Mouse (Mus musculus) left cerebral cortex, adult 18-20 months (tissue): ENCODE results near the gene Olfr1265. TPM values are rescaled to one million over a fixed set of nuclear protein-coding genes. Genes with fewer than 3 reads are reported as not detected.

Experiments used
- DNase-seq, 2 experiments: peaks; one replicate each; pipeline ENCODE4 v3.0.0; 2021 to 2022; ENCODE audit warnings: low spot score in 2 of 2, mixed read lengths in 1 of 2
- long read RNA-seq, 2 experiments: library from polyadenylated mRNA; stranded (forward); transcript quantifications; one replicate each; pipeline ENCODE4 v2.0.0; 2021
- total RNA-seq, 2 experiments: library from RNA; stranded (reverse); gene quantifications; 2 replicates each; pipeline ENCODE4 v1.2.3; 2021

The Olfr1265 gene
- not detected for total RNA-seq
- long read RNA-seq, experiment 1, result 0 reads
- long read RNA-seq, experiment 2, result 0 reads

DNA sequence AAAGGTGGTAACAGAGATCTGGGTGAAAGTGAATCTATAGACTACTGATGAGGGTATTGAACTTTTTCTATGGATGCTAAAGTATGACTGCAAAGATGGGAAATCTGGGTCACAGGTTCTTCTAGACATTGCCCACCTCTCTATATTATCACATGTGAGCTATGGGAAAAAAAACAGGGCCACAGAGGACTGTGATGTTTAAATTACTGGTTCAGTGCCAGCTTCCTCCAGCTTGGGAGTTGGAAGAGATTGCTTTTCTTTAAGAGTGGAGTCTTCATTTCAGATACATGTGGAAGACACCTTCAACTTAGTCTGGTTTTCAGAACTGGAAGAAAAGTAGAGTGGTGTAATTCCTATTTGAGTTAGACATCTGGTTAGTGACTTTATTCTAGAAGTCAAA lies at the start of gene Olfr1265:
TSS of gene Olfr1265 (plus strand) at position 301 of the 400 bp plus-strand sequence.
- DNase-seq, result no peak

DNA sequence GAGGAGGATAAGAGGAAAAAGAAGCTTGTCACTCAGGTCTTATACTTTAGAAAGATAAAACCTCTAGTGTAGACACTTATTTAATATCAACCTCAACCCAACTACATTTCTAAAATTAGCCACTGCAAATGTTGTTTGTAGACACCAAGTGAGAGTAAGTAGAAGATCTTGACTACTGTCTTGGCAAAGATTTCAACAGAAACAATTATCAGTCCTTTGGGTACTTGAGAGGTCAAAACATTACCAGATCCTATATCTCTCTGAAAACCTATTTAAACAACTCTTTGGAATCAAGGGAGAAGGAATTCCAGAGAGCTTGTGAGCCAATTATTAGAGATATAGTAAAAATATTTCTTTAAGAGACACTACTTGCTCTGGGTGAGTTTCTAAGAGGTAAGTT lies 44.2 kb upstream of the Olfr1265 start, which contains the start of gene Olfr1261:
TSS of gene Olfr1261 (plus strand) at position 301 of the 400 bp plus-strand sequence.
- no peak for DNase-seq

DNA sequence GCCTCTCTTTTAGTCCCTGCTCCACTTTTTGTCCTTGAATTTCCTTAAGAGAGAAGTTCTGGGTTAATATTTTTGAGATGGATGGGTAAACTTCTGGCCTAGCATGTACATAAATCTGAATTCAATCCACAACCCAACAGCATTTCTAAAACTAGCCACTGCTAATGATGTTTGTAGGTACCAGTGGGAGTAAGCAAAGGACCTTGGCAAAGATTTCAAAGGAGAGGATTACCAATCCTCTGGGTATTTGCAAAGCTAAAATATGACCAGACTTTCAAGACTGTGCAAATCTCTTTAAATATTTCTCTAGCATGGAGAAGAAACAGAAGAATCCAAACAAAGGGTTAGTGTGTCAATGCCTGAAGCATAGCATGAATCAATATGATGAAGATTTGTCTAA lies 35.3 kb upstream of the Olfr1265 start, which contains the start of gene Olfr1262:
TSS of gene Olfr1262 (plus strand) at position 301 of the 400 bp plus-strand sequence.
- no peak for DNase-seq

DNA sequence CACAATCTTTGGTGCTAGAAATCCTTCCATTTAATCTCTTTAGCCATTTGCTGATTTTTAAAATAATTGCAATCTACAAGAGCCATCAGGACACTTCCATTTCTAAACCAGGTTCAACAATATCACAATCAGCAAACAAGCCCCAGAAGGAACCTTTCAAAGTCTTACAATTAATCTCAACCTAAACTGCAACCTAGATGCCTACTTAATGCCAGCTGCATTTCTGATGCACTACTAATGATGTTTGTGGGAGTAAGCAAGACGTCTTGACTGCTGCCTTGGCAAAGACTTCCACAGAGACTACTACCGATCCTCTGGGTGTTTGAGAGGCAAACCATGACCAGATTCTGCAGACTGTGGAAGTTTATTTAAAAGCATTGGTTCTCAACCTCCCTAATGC lies 23.3 kb upstream of the Olfr1265 start, which contains the start of gene Olfr1263:
TSS of gene Olfr1263 (plus strand) at position 301 of the 400 bp plus-strand sequence.
- no peak for DNase-seq

- DNase-seq, result no peak
Observed at GRCm38 (mm10) chr2:90025477-90025876, 9.7 kb upstream of the Olfr1265 start, which contains the start of gene Olfr1264. Olfr1264 (minus strand) TSS chr2:90025577.

GRCm38 (mm10) chr2:90063494-90063893 lies 28.4 kb downstream of the Olfr1265 start, which contains the start of gene Olfr140:
Olfr140 (minus strand) TSS chr2:90063594.
- DNase-seq, result no peak

DNA sequence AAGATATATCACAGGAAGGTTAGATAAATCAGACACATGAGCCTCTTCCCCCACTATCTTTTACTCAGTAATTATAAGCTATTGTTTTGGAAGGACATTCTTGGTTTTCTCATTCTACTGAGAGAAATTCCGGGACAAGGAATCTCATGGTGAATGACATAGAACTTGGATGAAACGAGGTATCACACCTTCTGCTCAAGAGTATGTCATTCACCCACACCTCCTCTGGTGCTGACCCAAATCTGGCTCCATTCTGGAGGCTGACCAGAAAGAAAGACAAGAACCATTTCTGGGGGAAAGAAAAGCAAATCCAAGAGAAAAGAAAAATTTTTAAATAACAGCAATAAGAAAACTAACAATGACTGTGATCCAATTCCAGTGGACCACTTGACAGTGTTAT lies 34.9 kb downstream of the Olfr1265 start:
- peak in 1 of 2 experiments; percentile 3 for DNase-seq

Other genes starting within 250 kb of the Olfr1265 start
- not detected for gene Olfr1254, start 241.7 kb upstream of the Olfr1265 start, total RNA-seq
- gene Olfr1255, start 223.3 kb upstream of the Olfr1265 start, total RNA-seq, result not detected
- gene Olfr1256, start 193.8 kb upstream of the Olfr1265 start, total RNA-seq, result not detected
- gene Olfr48, start 187.1 kb upstream of the Olfr1265 start, total RNA-seq, result not detected
- gene Olfr1257, start 156.9 kb upstream of the Olfr1265 start, total RNA-seq, result not detected
- gene Olfr1258, start 108.0 kb upstream of the Olfr1265 start, total RNA-seq, result not detected
- gene Olfr1259, start 86.7 kb upstream of the Olfr1265 start, total RNA-seq, result not detected
- not detected for gene Olfr1260, start 61.0 kb upstream of the Olfr1265 start, total RNA-seq
- gene Olfr1261, start 44.1 kb upstream of the Olfr1265 start, total RNA-seq, result not detected
- gene Olfr1262, start 35.2 kb upstream of the Olfr1265 start, total RNA-seq, result not detected
- not detected for gene Olfr1263, start 23.2 kb upstream of the Olfr1265 start, total RNA-seq
- not detected for gene Olfr1264, start 9.8 kb upstream of the Olfr1265 start, total RNA-seq
- gene Olfr140, start 28.3 kb downstream of the Olfr1265 start, total RNA-seq, result not detected
- gene Olfr1269, start 86.1 kb downstream of the Olfr1265 start, total RNA-seq, result not detected
- gene Olfr32, start 107.0 kb downstream of the Olfr1265 start, total RNA-seq, result not detected
- not detected for gene Olfr1270, start 117.8 kb downstream of the Olfr1265 start, total RNA-seq
- not detected for gene Olfr1506, start 189.2 kb downstream of the Olfr1265 start, total RNA-seq
- gene Olfr142, start 222.3 kb downstream of the Olfr1265 start, total RNA-seq, result not detected
- gene Olfr1271, start 235.7 kb downstream of the Olfr1265 start, total RNA-seq, result not detected